Mouse (Mus musculus): Measurements from ENCODE around the gene Eef2k.

DNA sequence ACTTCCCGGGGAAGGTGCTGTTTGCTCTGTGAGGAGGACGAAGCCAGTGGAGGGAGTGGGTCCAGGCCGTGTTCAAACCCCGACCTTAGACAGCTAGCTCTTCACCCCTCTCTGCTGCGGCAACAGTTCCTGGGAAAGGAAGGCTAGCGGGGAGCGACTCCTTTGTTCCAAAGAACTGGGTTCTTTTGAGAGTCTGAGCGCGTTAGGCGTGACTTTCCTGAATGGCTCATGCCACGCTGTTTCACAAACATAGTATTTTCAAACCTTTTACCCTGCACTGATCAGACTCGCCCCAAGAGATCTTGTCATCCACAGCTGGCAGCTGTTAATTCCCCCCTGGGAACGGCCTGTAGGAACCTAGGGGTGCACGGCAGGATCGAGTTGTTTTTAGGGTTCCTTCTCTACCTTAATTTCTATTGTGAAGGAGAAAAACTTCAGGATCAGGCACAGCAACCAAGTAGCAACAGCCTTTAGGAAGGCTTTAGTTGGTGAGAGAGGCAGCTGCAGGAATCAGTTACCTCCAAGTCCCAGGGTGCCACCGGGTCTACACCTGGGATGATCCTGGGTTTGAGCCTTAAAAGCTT is 1.3 kb downstream of the Eef2k start:
- no peak for TF ChIP-seq POLR2A (IDR thresholded peaks at IDR 0.05; ENCODE audit: extremely low read depth, insufficient read depth, low read length)
- no peak for TF ChIP-seq CTCF (IDR thresholded peaks at IDR 0.05; ENCODE audit: extremely low read depth, insufficient read depth, low read length)

All from cortical plate, adult 2 months (tissue).